Mouse (Mus musculus) G1E (cell line): ENCODE results near the gene Setdb1.

ENCODE experiments used
- CTCF ChIP-seq: IDR thresholded peaks from 2 replicates; pipeline ENCODE4 v1.5.1; 2012; ENCODE audit warnings: low read depth, low read length, inconsistent platforms, mixed read lengths
- GATA1 ChIP-seq: IDR thresholded peaks from 2 replicates; pipeline ENCODE4 v1.6.1; 2012; ENCODE audit warnings: borderline replicate concordance, low read length, inconsistent platforms, mixed read lengths

- TF ChIP-seq CTCF = peak; percentile 66
- TF ChIP-seq GATA1 = no peak
These were observed 7.5 kb downstream of the Setdb1 start for GRCm38 (mm10) chr3:95349491-95349890.
